Mouse (Mus musculus) forelimb bud, embryonic 11.5 days (tissue): ENCODE results near the gene Ncstn.

Source experiments
- DNase-seq: peaks from one replicate; pipeline ENCODE4 v3.0.0-alpha.2; 2012; ENCODE audit warnings: low read depth, low spot score

Ncstn gene

GRCm38 (mm10) chr1:172027809-172028102, 54.8 kb downstream of the Ncstn start:
- DNase-seq: no peak

- DNase-seq: peak; percentile 88
These were observed 55.4 kb downstream of the Ncstn start for GRCm38 (mm10) chr1:172027010-172027808.

GRCm38 (mm10) chr1:172026201-172026901, 56.2 kb downstream of the Ncstn start:
- DNase-seq: peak; percentile 65

GRCm38 (mm10) chr1:172025201-172025904, 57.2 kb downstream of the Ncstn start:
- no peak for DNase-seq

DNA sequence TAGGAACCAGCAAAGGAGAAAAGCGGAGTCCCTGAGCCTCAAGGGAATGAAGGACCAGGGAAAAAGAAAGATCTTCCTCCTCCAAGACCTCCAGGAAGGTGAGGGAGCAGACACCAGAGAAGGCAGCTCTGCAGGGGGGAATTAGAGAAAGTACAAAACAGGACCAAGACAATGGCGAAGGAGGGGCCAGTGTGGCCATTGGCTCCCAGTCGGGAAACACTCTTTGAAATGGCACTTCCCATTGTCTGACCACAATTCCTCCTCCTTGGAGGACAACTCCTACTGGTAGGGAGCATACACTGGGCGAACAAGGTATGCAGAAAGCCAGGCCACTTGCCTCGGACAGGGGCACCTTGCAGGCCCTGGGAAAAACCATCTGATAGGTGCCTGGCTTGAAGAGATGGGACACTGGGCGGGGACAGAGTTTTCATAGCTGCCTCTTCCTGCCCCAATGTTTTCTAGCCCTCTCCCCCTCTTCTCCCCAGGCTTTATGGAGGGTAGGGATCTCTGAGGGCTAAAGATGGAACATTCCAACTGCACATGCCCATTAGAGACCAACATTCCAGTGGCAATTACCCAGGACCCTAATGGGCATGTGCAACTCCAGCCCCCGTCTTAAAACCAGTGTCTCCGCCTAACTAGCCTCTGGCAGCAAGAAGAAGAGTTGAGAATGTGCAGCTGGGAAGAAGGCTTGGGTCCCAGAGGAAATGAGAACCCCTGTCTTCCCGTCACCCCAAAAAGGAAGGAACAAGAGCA, 58.3 kb downstream of the Ncstn start:
- DNase-seq: no peak

- DNase-seq: no peak
These were observed 62.6 kb downstream of the Ncstn start for GRCm38 (mm10) chr1:172019863-172020521.

GRCm38 (mm10) chr1:172019339-172019738, 63.3 kb downstream of the Ncstn start:
- DNase-seq: no peak

DNA sequence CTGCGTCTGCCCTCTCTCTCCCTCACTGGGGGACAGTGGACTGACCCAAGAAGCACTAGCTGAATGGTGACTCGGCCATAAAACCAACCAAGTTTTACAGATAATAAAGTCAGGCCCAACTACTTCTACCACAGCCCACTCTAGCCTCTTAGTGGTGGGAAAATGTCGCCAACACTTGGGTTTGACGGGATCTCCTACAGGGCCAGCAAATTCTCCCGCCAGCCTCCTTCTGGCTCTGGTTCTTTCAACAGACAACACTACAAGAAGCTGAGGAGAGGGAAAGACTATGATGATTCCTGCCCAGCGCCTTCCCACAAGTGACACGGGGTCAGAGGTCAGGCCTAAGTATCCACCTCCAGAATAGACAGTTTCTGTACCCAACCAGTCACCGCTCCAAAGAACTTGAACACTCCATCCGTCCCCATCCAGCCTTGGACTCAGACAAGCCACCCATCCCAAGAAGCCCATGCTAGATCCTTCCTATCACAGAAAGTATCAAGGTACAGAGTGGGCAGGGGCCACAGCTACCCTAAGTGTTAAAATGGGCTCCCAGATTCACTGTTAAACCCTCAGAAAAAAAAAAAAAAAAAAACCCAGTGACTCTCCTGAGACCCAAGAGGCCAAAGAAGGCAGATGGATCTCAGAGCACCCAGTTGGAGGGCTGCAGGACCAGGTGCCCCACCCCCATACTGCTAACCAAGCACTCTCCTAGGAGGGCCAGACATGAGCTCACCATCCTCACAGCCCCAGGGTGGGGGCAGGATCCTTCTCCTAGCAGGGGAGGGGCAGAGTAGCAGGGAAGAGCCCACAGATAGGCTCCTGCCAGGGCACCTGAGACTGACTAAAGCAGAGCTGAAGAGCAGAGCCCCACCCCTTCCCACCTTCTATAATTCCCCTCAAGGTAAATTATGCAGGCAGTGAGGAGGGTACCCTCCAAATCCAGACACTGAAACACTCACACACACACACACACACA, 64.0 kb downstream of the Ncstn start:
- no peak for DNase-seq

DNA sequence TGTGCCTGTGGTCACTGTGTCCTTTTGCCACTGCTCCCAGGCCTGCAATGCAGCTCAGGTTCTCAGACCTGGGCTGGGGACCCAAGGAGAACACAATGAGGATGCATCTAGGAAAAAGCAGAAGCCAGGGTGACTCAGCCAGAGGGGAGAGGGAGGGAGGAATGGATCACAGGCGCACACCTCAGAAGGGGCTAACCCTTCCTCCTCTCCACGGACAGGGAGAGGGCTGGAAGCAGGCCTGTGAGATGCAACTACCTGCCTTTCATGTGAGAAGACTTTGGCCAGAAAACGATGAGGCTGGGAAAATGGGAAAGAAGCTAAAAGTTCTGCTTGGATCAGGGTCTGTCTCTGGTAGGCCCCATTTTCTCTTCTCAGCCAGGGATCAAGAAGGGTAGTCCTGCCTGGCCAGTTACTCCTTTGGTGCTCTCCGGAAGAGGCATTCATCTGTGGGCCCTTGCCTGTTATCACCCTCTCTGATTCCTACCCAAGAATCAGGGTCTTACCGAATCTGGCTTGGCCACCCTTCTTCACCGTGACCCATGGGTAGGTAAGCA, 65.0 kb downstream of the Ncstn start:
- DNase-seq: no peak

GRCm38 (mm10) chr1:172016660-172017516, 65.7 kb downstream of the Ncstn start:
- peak; percentile 61 for DNase-seq

- DNase-seq: no peak
These were observed 66.6 kb downstream of the Ncstn start for GRCm38 (mm10) chr1:172016031-172016430.
